Mouse (Mus musculus): ENCODE data around the gene Tbc1d4.

DNA sequence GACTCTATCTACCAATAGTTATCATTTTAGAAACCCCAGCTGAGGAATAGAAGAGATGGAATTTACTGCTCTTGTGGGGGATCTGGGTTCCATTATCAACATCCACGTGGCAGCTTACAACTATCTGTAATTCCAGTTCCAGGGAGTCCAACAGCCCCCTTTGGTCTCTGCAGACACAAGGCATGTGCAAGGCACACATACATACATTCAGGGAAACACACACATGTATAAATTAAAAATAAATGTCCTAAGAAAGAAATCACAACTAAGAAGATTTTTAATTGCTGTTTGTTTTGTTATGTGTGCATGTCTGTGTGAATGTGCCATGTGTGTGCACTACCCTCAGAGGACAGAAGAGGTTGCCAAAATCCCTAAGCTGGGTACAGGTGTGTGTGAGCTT is 82.5 kb downstream of the Tbc1d4 start:
- TF ChIP-seq CTCF (IDR thresholded peaks at IDR 0.05; ENCODE audit: low read depth, low read length) = no peak
- TF ChIP-seq POLR2A (IDR thresholded peaks at IDR 0.05; ENCODE audit: insufficient read depth, low read length) = no peak
- no peak for TF ChIP-seq EP300 (IDR thresholded peaks at IDR 0.05; ENCODE audit: insufficient read depth, low read depth, low read length)

All from ES-Bruce4 (cell line).